Mouse (Mus musculus) adrenal gland, postnatal 36 days (tissue): ENCODE data around the gene Slc8b1. TPM values are rescaled to one million over a fixed set of nuclear protein-coding genes. Genes with fewer than 3 reads are reported as not detected.

Source experiments
- DNase-seq, 2 experiments: peaks; one replicate each; pipeline ENCODE4 v3.0.0; 2021; ENCODE audit warnings: mixed read lengths in 1 of 2
- total RNA-seq, 2 experiments: library from RNA; stranded (reverse); gene quantifications; 2 replicates each; pipeline ENCODE4 v1.2.3; 2021

The Slc8b1 gene
- total RNA-seq, 2 experiments from 2014 or later: 29.0 to 45.6 TPM

- no peak for DNase-seq
Measured at GRCm38 (mm10) chr5:120567761-120568211, 56.8 kb downstream of the Slc8b1 start.

- DNase-seq: no peak
Measured at GRCm38 (mm10) chr5:120568336-120568768, 57.4 kb downstream of the Slc8b1 start.

- DNase-seq: peak in 1 of 2 experiments; percentile 53
Measured at GRCm38 (mm10) chr5:120568964-120569363, 58.0 kb downstream of the Slc8b1 start.

- no peak for DNase-seq
Measured at GRCm38 (mm10) chr5:120569791-120570190, 58.8 kb downstream of the Slc8b1 start.

GRCm38 (mm10) chr5:120570289-120570897 is 59.4 kb downstream of the Slc8b1 start:
- DNase-seq: no peak

- DNase-seq: no peak
Measured at GRCm38 (mm10) chr5:120571056-120571740, 60.2 kb downstream of the Slc8b1 start.

GRCm38 (mm10) chr5:120574469-120575063 is 63.6 kb downstream of the Slc8b1 start:
- no peak for DNase-seq

GRCm38 (mm10) chr5:120576781-120577301 is 65.9 kb downstream of the Slc8b1 start:
- no peak for DNase-seq

GRCm38 (mm10) chr5:120577935-120578441 is 67.0 kb downstream of the Slc8b1 start:
- no peak for DNase-seq

- DNase-seq: peak; percentile 51 to 77
Measured at GRCm38 (mm10) chr5:120578504-120579081, 67.6 kb downstream of the Slc8b1 start.

GRCm38 (mm10) chr5:120579211-120579897 is 68.4 kb downstream of the Slc8b1 start:
- DNase-seq: peak in 1 of 2 experiments; percentile 64

- no peak for DNase-seq
Measured at GRCm38 (mm10) chr5:120579898-120580626, 69.1 kb downstream of the Slc8b1 start.

- no peak for DNase-seq
Measured at GRCm38 (mm10) chr5:120582002-120582401, 71.0 kb downstream of the Slc8b1 start.

- DNase-seq: no peak
Measured at GRCm38 (mm10) chr5:120583511-120583910, 72.5 kb downstream of the Slc8b1 start.

Other genes starting within 250 kb of the Slc8b1 start
- not detected for gene Lhx5, start 79.5 kb upstream of the Slc8b1 start, total RNA-seq
- gene Sdsl, start 38.4 kb upstream of the Slc8b1 start, total RNA-seq: 10 to 100 TPM; 82.6 to 82.9 TPM
- 1 to 10 TPM in 1 of 2 experiments, not detected in 1; 1.3 TPM for gene Sds, start 34.6 kb upstream of the Slc8b1 start, total RNA-seq
- 10 to 100 TPM; 86.9 to 87.9 TPM for gene Plbd2, start 7.5 kb upstream of the Slc8b1 start, total RNA-seq
- gene Tpcn1, start 77.5 kb downstream of the Slc8b1 start, total RNA-seq: 10 to 100 TPM; 34.1 to 36.9 TPM
- under 1 TPM; 0.36 to 0.40 TPM for gene Iqcd, start 77.8 kb downstream of the Slc8b1 start, total RNA-seq
- gene Rita1, start 101.4 kb downstream of the Slc8b1 start, total RNA-seq: 10 to 100 TPM; 15.6 to 15.9 TPM
- gene Ddx54, start 101.6 kb downstream of the Slc8b1 start, total RNA-seq: 10 to 100 TPM; 50.4 to 51.1 TPM
- 1 to 10 TPM in 1 of 2 experiments, not detected in 1; 2.0 TPM for gene Cfap73, start 123.1 kb downstream of the Slc8b1 start, total RNA-seq
- gene Rasal1, start 137.6 kb downstream of the Slc8b1 start, total RNA-seq: 10 to 100 TPM; 10.9 to 14.0 TPM
- 10 to 100 TPM in 1 of 2 experiments, 1 to 10 TPM in 1; 7.6 to 12.0 TPM for gene Dtx1, start 200.8 kb downstream of the Slc8b1 start, total RNA-seq
- gene Oas2, start 238.7 kb downstream of the Slc8b1 start, total RNA-seq: 1 to 10 TPM in 1 of 2 experiments, under 1 TPM in 1; 0.49 to 1.8 TPM